Mouse (Mus musculus): ENCODE results near the gene Rabac1. TPM values are rescaled to one million over a fixed set of nuclear protein-coding genes. Genes with fewer than 3 reads are reported as not detected.

The Rabac1 gene
- polyA plus RNA-seq, 1 experiment from 2014 or later = 118 TPM

- no peak overlapping the region for H3K4me3 ChIP-seq (ENCODE audit: low read depth, low read length)
- WGBS = 51% methylated on average over 6 of the region's 6 CpGs
- H3K9ac ChIP-seq (ENCODE audit: low read length) = no peak overlapping the region
- H3K4me1 ChIP-seq (ENCODE audit: control insufficient read depth, insufficient read depth, low read length) = 0 out of 2 replicates have a peak, but pooled peaks cover 3% of the 10 kb centered on the region
- H3K36me3 ChIP-seq (ENCODE audit: control insufficient read depth, insufficient read depth, low read length) = peaks cover 1% of the 10 kb centered on the region
- H3K9me3 ChIP-seq (ENCODE audit: control insufficient read depth, low read length) = no peaks in the 10 kb centered on the region
- no peak overlapping the region for H3K27ac ChIP-seq (ENCODE audit: low read depth, low read length)
- ATAC-seq (ENCODE audit: insufficient read depth, low FRiP score, low TSS enrichment) (no peak), DNase-seq (ENCODE audit: low spot score) (no peak)
- peaks cover 59% of the 10 kb centered on the region for H3K27me3 ChIP-seq (ENCODE audit: control insufficient read depth, insufficient read depth, low read length)
- H3K4me2 ChIP-seq (ENCODE audit: low read depth) = no peak overlapping the region
Measured at GRCm38 (mm10) chr7:24930475-24930874, 42.1 kb downstream of the Rabac1 start.

Small RNA genes lying within 50 kb of the gene (microRNA-seq; reads per million reads assigned to microRNA genes)
- gene Mir7046 (not detected), gene Mir7047 (not detected)

Other genes with a start within 250 kb of the Rabac1 start
- not detected in 2 replicates for gene Gm4763, start 245.8 kb downstream of the Rabac1 start, polyA plus RNA-seq (2014; fragmentation: Nextera tagmentation; extraction: Ambion mirVana)
- gene Cd177, start 212.4 kb downstream of the Rabac1 start, polyA plus RNA-seq (2014; fragmentation: Nextera tagmentation; extraction: Ambion mirVana) = not detected in 2 replicates
- not detected in 2 replicates for gene Ceacam10, start 195.5 kb downstream of the Rabac1 start, polyA plus RNA-seq (2014; fragmentation: Nextera tagmentation; extraction: Ambion mirVana)
- 21.0 and 23.9 TPM in 2 replicates for gene Gm9844, start 110.5 kb downstream of the Rabac1 start, polyA plus RNA-seq (2014; fragmentation: Nextera tagmentation; extraction: Ambion mirVana)
- gene Lypd4, start 102.8 kb downstream of the Rabac1 start, polyA plus RNA-seq (2014; fragmentation: Nextera tagmentation; extraction: Ambion mirVana) = not detected in 2 replicates
- not detected in 2 replicates for gene Dmrtc2, start 102.7 kb downstream of the Rabac1 start, polyA plus RNA-seq (2014; fragmentation: Nextera tagmentation; extraction: Ambion mirVana)
- gene Rps19, start 88.4 kb downstream of the Rabac1 start, polyA plus RNA-seq (2014; fragmentation: Nextera tagmentation; extraction: Ambion mirVana) = 1,782 and 1,828 TPM in 2 replicates
- gene Cd79a, start 75.4 kb downstream of the Rabac1 start, polyA plus RNA-seq (2014; fragmentation: Nextera tagmentation; extraction: Ambion mirVana) = 0.27 TPM in 1 of 2 replicates, not detected in the other
- 52.3 and 56.5 TPM in 2 replicates for gene Arhgef1, start 69.8 kb downstream of the Rabac1 start, polyA plus RNA-seq (2014; fragmentation: Nextera tagmentation; extraction: Ambion mirVana)
- gene Gm4881, start 28.3 kb downstream of the Rabac1 start, polyA plus RNA-seq (2014; fragmentation: Nextera tagmentation; extraction: Ambion mirVana) = 0.28 and 0.86 TPM in 2 replicates
- 50.6 and 59.9 TPM in 2 replicates for gene Atp1a3, start 33.2 kb upstream of the Rabac1 start, polyA plus RNA-seq (2014; fragmentation: Nextera tagmentation; extraction: Ambion mirVana)
- 8.9 and 9.6 TPM in 2 replicates for gene Grik5, start 99.6 kb upstream of the Rabac1 start, polyA plus RNA-seq (2014; fragmentation: Nextera tagmentation; extraction: Ambion mirVana)
- 29.3 and 29.6 TPM in 2 replicates for gene Zfp574, start 99.8 kb upstream of the Rabac1 start, polyA plus RNA-seq (2014; fragmentation: Nextera tagmentation; extraction: Ambion mirVana)
- gene Pou2f2, start 207.0 kb upstream of the Rabac1 start, polyA plus RNA-seq (2014; fragmentation: Nextera tagmentation; extraction: Ambion mirVana) = 33.7 and 40.9 TPM in 2 replicates
- 11.0 and 11.6 TPM in 2 replicates for gene Dedd2, start 247.9 kb upstream of the Rabac1 start, polyA plus RNA-seq (2014; fragmentation: Nextera tagmentation; extraction: Ambion mirVana)
- gene Zfp526, start 248.7 kb upstream of the Rabac1 start, polyA plus RNA-seq (2014; fragmentation: Nextera tagmentation; extraction: Ambion mirVana) = 3.7 and 3.8 TPM in 2 replicates

Measured in neural tube, embryonic 11.5 days (tissue).